Mouse (Mus musculus): ENCODE measurements around the gene Grn. TPM values are rescaled to one million over a fixed set of nuclear protein-coding genes. Genes with fewer than 3 reads are reported as not detected.

The Grn gene
- polyA plus RNA-seq, 1 experiment from 2014 or later: 215 TPM

DNA sequence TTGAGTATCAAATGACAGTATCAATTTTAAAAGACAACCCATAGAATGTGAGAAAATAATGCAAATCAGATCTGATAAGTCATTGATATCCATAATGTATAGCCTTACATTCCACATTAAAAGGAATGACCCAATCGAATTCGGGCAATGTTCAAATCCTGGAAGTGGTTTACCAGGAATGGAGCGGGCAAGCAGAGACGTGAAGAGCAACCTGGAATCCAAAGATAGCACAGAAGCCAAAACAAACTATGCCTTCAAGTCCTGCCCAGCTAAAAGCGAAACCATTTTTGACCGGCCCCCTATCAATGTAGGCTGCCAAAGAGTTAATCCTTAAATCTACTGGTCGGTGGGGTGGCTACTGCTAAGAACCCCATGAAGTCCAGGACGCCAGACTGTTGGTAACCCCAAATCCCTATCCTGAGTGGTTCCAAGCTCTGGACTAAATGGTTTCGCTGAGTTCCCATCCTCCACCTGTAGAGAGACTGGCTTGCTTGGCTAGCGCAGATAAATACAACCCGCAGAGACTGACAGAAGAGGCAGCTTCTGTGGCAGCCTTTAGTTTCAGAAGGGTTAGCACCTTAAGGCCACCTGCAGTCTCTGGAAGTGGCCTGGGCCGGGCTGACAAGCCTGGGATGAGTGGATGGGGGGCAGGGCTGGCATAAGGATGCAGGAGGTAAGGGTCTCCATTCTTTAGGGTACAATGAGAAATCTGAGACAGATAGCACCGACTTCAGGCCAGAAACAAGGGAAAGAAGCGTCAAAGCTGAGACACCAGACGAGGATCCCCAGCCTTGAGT is 37.5 kb upstream of the Grn start:
- Histone ChIP-seq H3K36me3 (ENCODE audit: control insufficient read depth, insufficient read depth) (no peaks in the 10 kb centered on the region), H3K27ac (ENCODE audit: low read length) (no peak overlapping the region), H3K4me3 (ENCODE audit: low read length) (peak overlapping the region; percentile 47), H3K27me3 (ENCODE audit: control insufficient read depth, insufficient read depth, low read length) (peaks cover 27% of the 10 kb centered on the region), H3K4me2 (ENCODE audit: low read depth, low read length) (peak overlapping the region; percentile 86), H3K9ac (ENCODE audit: low read length) (no peak overlapping the region), H3K4me1 (ENCODE audit: control insufficient read depth, insufficient read depth, low read length) (peaks cover 12% of the 10 kb centered on the region), H3K9me3 (replicated peaks; ENCODE audit: control insufficient read depth, low read length) (no peaks in the 10 kb centered on the region)
- 15% methylated on average over 15 of the region's 15 CpGs for WGBS
- ATAC-seq (replicated peaks; ENCODE audit: extremely low read depth, insufficient read depth, low FRiP score): no peak

DNA sequence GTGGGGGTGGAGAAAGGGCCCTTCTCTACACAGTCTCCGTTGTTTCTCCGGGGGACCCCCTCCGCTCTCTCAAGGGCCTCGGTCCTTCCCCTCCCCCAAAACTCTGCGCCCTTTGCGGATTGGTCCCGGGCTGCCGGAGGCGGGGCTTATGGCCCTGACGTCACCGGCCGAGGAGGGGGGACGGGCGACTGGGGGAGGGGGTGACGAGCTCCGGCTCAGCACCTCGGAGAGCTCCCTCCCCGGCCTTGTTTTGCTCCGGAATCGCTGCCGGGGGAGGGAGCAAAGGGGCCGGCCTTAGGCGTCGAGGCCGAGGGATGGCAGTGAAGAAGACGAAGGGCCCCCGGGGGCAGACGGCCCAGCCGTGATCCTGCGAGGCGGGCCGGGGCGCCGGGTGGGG is 36.9 kb upstream of the Grn start, which contains the start of gene Rundc3a:
TSS of gene Rundc3a (plus strand) at position 166 of the 397 bp plus-strand sequence.
- Histone ChIP-seq H3K9ac (ENCODE audit: low read length) (0 out of 2 replicates have a peak within 1 kb of the TSS, but pooled peaks have one; percentile 21), H3K4me3 (ENCODE audit: low read length) (peak within 1 kb of the TSS; percentile 47), H3K4me2 (ENCODE audit: low read depth, low read length) (peak within 1 kb of the TSS; percentile 86), H3K9me3 (replicated peaks; ENCODE audit: control insufficient read depth, low read length) (no peaks in the 10 kb centered on the region), H3K27me3 (ENCODE audit: control insufficient read depth, insufficient read depth, low read length) (peaks cover 33% of the 10 kb centered on the region), H3K27ac (ENCODE audit: low read length) (no peak within 1 kb of the TSS), H3K4me1 (ENCODE audit: control insufficient read depth, insufficient read depth, low read length) (peaks cover 12% of the 10 kb centered on the region), H3K36me3 (ENCODE audit: control insufficient read depth, insufficient read depth) (no peaks in the 10 kb centered on the region)
- peak; percentile 78 for ATAC-seq (replicated peaks; ENCODE audit: extremely low read depth, insufficient read depth, low FRiP score)
- under 1% methylated on average over 32 of the region's 34 CpGs for WGBS

DNA sequence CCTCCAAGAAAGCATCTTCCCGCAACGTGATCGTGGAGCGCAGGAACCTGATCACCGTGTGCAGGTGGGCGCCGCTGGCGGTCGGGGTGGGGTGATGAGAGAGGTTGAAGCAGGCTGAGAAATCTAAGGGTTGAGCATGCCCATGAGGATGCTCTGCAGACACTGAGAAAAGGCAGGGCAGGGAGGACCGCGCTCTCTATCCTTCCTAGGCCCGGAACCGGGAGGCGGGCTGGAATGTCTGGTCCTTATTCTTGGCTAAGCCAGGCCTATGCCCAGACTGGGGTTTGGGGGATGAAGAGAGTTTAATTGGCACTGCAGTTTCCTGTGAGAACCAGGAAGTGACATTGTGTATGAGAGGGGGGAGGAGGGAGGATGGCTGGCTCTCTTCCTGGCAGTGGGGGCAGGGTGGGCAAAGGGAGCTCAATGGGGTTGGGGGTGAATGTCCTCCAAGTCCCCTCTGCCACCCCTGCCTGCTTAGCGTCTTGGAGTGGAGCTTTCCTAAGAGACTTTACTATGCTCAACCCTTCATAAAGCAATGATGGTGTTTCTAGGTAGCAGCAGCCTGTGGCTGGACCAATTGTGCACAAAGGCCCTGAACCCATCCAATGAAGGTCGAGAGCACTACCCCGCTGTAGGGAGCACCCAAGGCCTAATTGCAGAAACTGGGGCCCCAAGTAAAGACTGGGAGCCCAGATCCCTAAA is 36.2 kb upstream of the Grn start:
- 0 out of 2 replicates have a peak overlapping the region, but pooled peaks have one; percentile 21 for H3K9ac ChIP-seq (ENCODE audit: low read length)
- peak overlapping the region; percentile 47 for H3K4me3 ChIP-seq (ENCODE audit: low read length)
- WGBS: 10% methylated on average over 17 of the region's 17 CpGs
- H3K9me3 ChIP-seq (replicated peaks; ENCODE audit: control insufficient read depth, low read length): no peaks in the 10 kb centered on the region
- H3K27ac ChIP-seq (ENCODE audit: low read length): no peak overlapping the region
- H3K4me2 ChIP-seq (ENCODE audit: low read depth, low read length): peak overlapping the region; percentile 86
- H3K27me3 ChIP-seq (ENCODE audit: control insufficient read depth, insufficient read depth, low read length): peaks cover 38% of the 10 kb centered on the region
- peak; percentile 16; the same call in 1 of the 2 replicates for ATAC-seq (replicated peaks; ENCODE audit: extremely low read depth, insufficient read depth, low FRiP score)
- H3K4me1 ChIP-seq (ENCODE audit: control insufficient read depth, insufficient read depth, low read length): peaks cover 15% of the 10 kb centered on the region
- no peaks in the 10 kb centered on the region for H3K36me3 ChIP-seq (ENCODE audit: control insufficient read depth, insufficient read depth)

DNA sequence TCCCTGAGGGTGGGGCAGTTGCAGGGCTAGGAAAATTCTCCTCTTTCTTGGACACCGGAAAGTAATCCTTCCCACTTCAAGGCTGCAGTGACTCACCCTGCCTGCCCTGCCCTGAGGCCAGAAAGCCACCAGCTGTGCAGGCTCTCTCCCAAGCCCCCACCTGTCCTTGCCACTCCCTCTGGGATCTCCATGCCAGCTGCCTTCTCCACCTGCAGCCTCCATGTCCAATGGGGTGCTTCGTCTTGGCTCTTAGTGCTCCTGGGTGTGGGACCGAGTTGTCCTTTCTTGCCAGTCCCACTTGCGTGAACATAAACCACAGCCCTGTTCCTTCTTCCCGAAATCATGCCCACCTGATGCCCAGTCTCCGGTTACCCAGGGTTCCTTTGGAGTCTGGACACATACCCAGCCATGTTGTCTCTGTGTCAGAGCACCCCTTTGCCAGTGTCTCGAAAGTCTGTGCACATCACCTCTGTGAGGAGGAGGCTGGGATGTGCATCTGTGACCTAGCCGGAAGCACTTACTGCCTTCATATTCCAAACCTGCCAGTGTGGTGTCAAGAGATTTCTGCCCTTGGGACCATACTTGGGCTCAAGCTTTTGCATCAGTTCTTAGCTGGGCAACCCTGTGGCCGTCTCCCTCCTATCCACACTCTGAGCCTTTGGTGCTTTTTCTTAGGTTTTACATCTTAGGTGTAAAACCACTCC is 35.5 kb upstream of the Grn start:
- Histone ChIP-seq H3K4me2 (ENCODE audit: low read depth, low read length) (no peak overlapping the region), H3K9me3 (replicated peaks; ENCODE audit: control insufficient read depth, low read length) (no peaks in the 10 kb centered on the region), H3K4me3 (ENCODE audit: low read length) (no peak overlapping the region), H3K27ac (ENCODE audit: low read length) (no peak overlapping the region), H3K36me3 (ENCODE audit: control insufficient read depth, insufficient read depth) (no peaks in the 10 kb centered on the region), H3K4me1 (ENCODE audit: control insufficient read depth, insufficient read depth, low read length) (peaks cover 15% of the 10 kb centered on the region), H3K27me3 (ENCODE audit: control insufficient read depth, insufficient read depth, low read length) (peaks cover 45% of the 10 kb centered on the region), H3K9ac (ENCODE audit: low read length) (no peak overlapping the region)
- 75% methylated on average over 9 of the region's 9 CpGs for WGBS
- ATAC-seq (replicated peaks; ENCODE audit: extremely low read depth, insufficient read depth, low FRiP score): no peak

DNA sequence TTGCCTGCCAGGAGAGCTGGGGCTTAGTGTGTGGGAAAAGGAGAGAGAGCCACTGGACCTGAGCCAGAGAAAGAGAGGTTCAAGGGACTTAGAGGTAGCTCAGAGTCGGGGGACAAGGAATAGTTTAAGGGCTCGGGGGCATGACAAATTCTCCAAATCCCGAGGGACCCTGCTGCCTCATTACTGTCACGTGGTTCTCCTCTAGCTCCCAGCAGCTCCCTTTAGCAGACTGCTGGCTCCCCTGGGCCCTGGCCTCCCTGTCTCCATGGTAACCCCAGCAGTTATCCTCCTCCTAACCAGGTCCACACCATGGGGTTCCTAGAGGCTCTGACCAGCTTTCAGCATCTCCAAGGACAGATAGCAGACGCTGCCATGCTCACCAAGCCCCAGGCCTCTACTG is 34.9 kb upstream of the Grn start:
- H3K27me3 ChIP-seq (ENCODE audit: control insufficient read depth, insufficient read depth, low read length): peaks cover 49% of the 10 kb centered on the region
- no peak overlapping the region for H3K4me3 ChIP-seq (ENCODE audit: low read length)
- no peak overlapping the region for H3K4me2 ChIP-seq (ENCODE audit: low read depth, low read length)
- H3K9me3 ChIP-seq (replicated peaks; ENCODE audit: control insufficient read depth, low read length): no peaks in the 10 kb centered on the region
- no peaks in the 10 kb centered on the region for H3K36me3 ChIP-seq (ENCODE audit: control insufficient read depth, insufficient read depth)
- H3K4me1 ChIP-seq (ENCODE audit: control insufficient read depth, insufficient read depth, low read length): peaks cover 15% of the 10 kb centered on the region
- no peak overlapping the region for H3K27ac ChIP-seq (ENCODE audit: low read length)
- no peak for ATAC-seq (replicated peaks; ENCODE audit: extremely low read depth, insufficient read depth, low FRiP score)
- no peak overlapping the region for H3K9ac ChIP-seq (ENCODE audit: low read length)
- 10% methylated on average over 5 of the region's 5 CpGs for WGBS

DNA sequence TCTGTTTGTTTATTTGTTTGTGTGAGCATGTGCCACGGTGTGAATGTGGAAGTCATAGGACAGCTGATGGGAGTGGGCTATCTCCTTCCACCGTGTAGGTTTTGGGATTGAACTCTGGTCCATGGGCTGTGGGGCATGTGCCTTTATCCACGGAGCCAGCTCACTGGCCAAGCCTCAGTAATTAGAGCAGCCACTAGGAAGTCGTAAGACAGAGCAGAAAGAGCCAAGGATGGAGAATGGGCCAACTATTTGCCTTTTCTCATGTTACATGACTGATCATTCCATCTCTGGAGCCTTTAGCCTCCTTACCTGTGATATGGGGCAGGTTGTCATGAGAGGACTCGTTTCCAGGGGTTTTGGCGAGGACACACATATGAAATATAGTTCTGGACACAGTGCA is 33.9 kb upstream of the Grn start:
- H3K9ac ChIP-seq (ENCODE audit: low read length): no peak overlapping the region
- no peak overlapping the region for H3K4me3 ChIP-seq (ENCODE audit: low read length)
- no peak for ATAC-seq (replicated peaks; ENCODE audit: extremely low read depth, insufficient read depth, low FRiP score)
- H3K4me2 ChIP-seq (ENCODE audit: low read depth, low read length): no peak overlapping the region
- H3K4me1 ChIP-seq (ENCODE audit: control insufficient read depth, insufficient read depth, low read length): peaks cover 15% of the 10 kb centered on the region
- H3K27ac ChIP-seq (ENCODE audit: low read length): no peak overlapping the region
- no peaks in the 10 kb centered on the region for H3K9me3 ChIP-seq (replicated peaks; ENCODE audit: control insufficient read depth, low read length)
- 52% methylated on average over 6 of the region's 6 CpGs for WGBS
- H3K27me3 ChIP-seq (ENCODE audit: control insufficient read depth, insufficient read depth, low read length): peaks cover 54% of the 10 kb centered on the region
- H3K36me3 ChIP-seq (ENCODE audit: control insufficient read depth, insufficient read depth): no peaks in the 10 kb centered on the region

DNA sequence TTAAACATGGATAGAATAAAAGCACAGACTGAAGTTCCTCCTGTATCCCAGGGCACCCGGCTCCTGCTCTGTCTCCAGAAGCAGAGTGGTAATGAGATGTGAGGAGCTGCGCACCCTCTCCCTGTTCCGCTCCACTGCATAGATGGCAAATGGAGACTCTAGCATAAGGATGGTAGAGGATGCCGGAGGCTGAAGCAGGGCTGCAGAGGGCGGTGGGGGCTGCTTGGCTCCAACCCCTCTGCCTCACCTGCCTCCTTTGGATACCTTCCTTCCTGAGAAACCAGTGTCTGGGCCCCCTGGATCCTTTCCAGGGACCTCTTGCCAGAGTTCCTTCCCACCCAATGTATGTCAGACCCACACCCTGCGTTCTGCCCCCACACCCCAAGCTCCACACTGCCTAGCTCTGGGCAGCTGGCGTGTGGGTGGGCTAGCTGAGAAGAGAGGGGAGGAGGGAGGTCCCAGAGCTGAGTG is 33.4 kb upstream of the Grn start:
- WGBS: 72% methylated on average over 7 of the region's 7 CpGs
- peaks cover 15% of the 10 kb centered on the region for H3K4me1 ChIP-seq (ENCODE audit: control insufficient read depth, insufficient read depth, low read length)
- H3K4me3 ChIP-seq (ENCODE audit: low read length): no peak overlapping the region
- no peaks in the 10 kb centered on the region for H3K9me3 ChIP-seq (replicated peaks; ENCODE audit: control insufficient read depth, low read length)
- H3K27ac ChIP-seq (ENCODE audit: low read length): no peak overlapping the region
- H3K9ac ChIP-seq (ENCODE audit: low read length): no peak overlapping the region
- no peak overlapping the region for H3K4me2 ChIP-seq (ENCODE audit: low read depth, low read length)
- ATAC-seq (replicated peaks; ENCODE audit: extremely low read depth, insufficient read depth, low FRiP score): no peak
- peaks cover 54% of the 10 kb centered on the region for H3K27me3 ChIP-seq (ENCODE audit: control insufficient read depth, insufficient read depth, low read length)
- H3K36me3 ChIP-seq (ENCODE audit: control insufficient read depth, insufficient read depth): no peaks in the 10 kb centered on the region

DNA sequence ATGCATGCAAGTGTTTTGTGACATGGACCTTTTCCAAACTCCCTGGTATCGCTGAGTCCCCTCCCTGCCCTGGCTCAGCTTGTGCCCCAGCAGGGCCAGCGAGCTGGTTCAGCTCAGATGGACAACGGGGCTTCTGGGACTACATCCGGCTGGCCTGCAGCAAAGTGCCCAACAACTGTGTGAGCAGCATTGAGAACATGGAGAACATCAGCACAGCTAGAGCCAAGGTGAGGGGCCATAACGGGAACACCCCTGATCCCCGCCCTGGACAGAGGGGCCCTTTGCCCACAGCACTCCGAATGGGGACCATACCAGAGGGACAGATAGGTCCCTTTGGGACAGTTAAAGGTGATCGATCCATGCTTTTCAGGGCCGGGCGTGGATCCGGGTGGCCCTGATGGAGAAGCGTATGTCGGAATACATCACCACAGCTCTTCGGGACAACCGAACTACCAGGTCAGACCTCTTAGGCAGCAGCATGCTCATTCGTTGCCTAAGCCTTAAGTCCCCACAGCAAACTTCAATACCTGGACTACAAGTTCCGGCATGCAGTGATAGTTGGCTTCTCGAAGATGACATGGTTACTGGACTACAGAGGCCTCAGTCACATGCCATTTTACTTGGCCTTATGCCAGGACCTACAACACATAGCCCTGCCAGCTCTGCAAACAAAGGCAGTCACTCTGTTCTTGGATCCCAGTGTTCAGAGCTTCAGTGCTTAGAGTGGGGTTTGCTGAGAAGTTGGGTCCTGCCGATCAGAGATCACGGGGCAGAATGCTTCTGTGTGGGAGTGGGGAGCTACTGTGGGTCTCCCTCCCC is 31.9 kb upstream of the Grn start:
- no peak overlapping the region for H3K4me2 ChIP-seq (ENCODE audit: low read depth, low read length)
- H3K27me3 ChIP-seq (ENCODE audit: control insufficient read depth, insufficient read depth, low read length): peaks cover 54% of the 10 kb centered on the region
- no peak overlapping the region for H3K9ac ChIP-seq (ENCODE audit: low read length)
- H3K36me3 ChIP-seq (ENCODE audit: control insufficient read depth, insufficient read depth): peaks cover 11% of the 10 kb centered on the region
- no peak overlapping the region for H3K27ac ChIP-seq (ENCODE audit: low read length)
- ATAC-seq (replicated peaks; ENCODE audit: extremely low read depth, insufficient read depth, low FRiP score): no peak
- WGBS: 67% methylated on average over 20 of the region's 20 CpGs
- H3K4me3 ChIP-seq (ENCODE audit: low read length): no peak overlapping the region
- H3K9me3 ChIP-seq (replicated peaks; ENCODE audit: control insufficient read depth, low read length): no peaks in the 10 kb centered on the region
- H3K4me1 ChIP-seq (ENCODE audit: control insufficient read depth, insufficient read depth, low read length): peaks cover 10% of the 10 kb centered on the region
